23 mouse cellular contexts compared by ENCODE assay signal in genomic region chr7:133521936-133522335, GRCm38 (mm10).
"Had no signal": no experiment of that assay in that cellular context is flagged by ENCODE, and none has a peak within 500 bp of the region (broad histone marks: within the 10 kb centered on the region; RNA-seq: fewer than 3 reads in every experiment).

No protein-coding gene starts in this region.

- ATAC-seq: forebrain, postnatal 0 days; hindbrain, postnatal 0 days; intestine, embryonic 15.5 days; liver, embryonic 12.5 days had no signal

- H3K27me3 ChIP-seq: heart, embryonic 13.5 days; heart, embryonic 15.5 days; hindbrain, embryonic 13.5 days; hindbrain, embryonic 15.5 days; intestine, embryonic 15.5 days; limb, embryonic 13.5 days; limb, embryonic 15.5 days; liver, embryonic 12.5 days had no signal

- H3K4me3 ChIP-seq: heart, adult 2 months; heart, embryonic 13.5 days; heart, embryonic 15.5 days; hindbrain, embryonic 13.5 days; hindbrain, embryonic 15.5 days; intestine, embryonic 15.5 days; limb, embryonic 13.5 days; limb, embryonic 15.5 days; liver, embryonic 12.5 days had no signal

- H3K4me1 ChIP-seq: heart, embryonic 13.5 days; heart, embryonic 15.5 days; hindbrain, embryonic 13.5 days; hindbrain, embryonic 15.5 days; intestine, embryonic 15.5 days; limb, embryonic 13.5 days; limb, embryonic 15.5 days; liver, embryonic 12.5 days had no signal

- DNase-seq: forebrain, postnatal 0 days; gastrocnemius, postnatal 14 days; gastrocnemius, postnatal 36 days; heart, adult 11 months; heart, adult 2 months; heart, postnatal 14 days; heart, postnatal 36 days; kidney, adult 18-20 months; layer of hippocampus, adult 9-11 months; layer of hippocampus, postnatal 36 days; left cerebral cortex, postnatal 4 days had no signal

- H3K4me2 ChIP-seq: heart, embryonic 11.5 days; heart, embryonic 13.5 days; heart, embryonic 15.5 days; hindbrain, embryonic 13.5 days; hindbrain, embryonic 15.5 days; intestine, embryonic 15.5 days; limb, embryonic 13.5 days; limb, embryonic 15.5 days; liver, embryonic 12.5 days had no signal

- H3K27ac ChIP-seq: heart, adult 2 months; heart, embryonic 13.5 days; heart, embryonic 15.5 days; hindbrain, embryonic 13.5 days; hindbrain, embryonic 15.5 days; hindbrain, postnatal 0 days; intestine, embryonic 15.5 days; kidney, postnatal 0 days; limb, embryonic 13.5 days; limb, embryonic 15.5 days; liver, embryonic 12.5 days; liver, embryonic 14.5 days had no signal

- H3K9ac ChIP-seq: forebrain, postnatal 0 days; heart, embryonic 13.5 days; heart, embryonic 15.5 days; hindbrain, embryonic 13.5 days; hindbrain, embryonic 15.5 days; intestine, embryonic 15.5 days; limb, embryonic 13.5 days; limb, embryonic 15.5 days; liver, embryonic 12.5 days; liver, embryonic 14.5 days had no signal

- H3K9me3 ChIP-seq: heart, embryonic 13.5 days; heart, embryonic 15.5 days; hindbrain, embryonic 13.5 days; hindbrain, embryonic 15.5 days; intestine, embryonic 15.5 days; limb, embryonic 13.5 days; limb, embryonic 15.5 days; liver, embryonic 12.5 days had no signal

- H3K36me3 ChIP-seq: heart, embryonic 13.5 days; heart, embryonic 15.5 days; hindbrain, embryonic 13.5 days; hindbrain, embryonic 15.5 days; intestine, embryonic 15.5 days; limb, embryonic 13.5 days; limb, embryonic 15.5 days; liver, embryonic 12.5 days had no signal
